ENCODE assay signal across 9 mouse cellular contexts in the genomic region with DNA sequence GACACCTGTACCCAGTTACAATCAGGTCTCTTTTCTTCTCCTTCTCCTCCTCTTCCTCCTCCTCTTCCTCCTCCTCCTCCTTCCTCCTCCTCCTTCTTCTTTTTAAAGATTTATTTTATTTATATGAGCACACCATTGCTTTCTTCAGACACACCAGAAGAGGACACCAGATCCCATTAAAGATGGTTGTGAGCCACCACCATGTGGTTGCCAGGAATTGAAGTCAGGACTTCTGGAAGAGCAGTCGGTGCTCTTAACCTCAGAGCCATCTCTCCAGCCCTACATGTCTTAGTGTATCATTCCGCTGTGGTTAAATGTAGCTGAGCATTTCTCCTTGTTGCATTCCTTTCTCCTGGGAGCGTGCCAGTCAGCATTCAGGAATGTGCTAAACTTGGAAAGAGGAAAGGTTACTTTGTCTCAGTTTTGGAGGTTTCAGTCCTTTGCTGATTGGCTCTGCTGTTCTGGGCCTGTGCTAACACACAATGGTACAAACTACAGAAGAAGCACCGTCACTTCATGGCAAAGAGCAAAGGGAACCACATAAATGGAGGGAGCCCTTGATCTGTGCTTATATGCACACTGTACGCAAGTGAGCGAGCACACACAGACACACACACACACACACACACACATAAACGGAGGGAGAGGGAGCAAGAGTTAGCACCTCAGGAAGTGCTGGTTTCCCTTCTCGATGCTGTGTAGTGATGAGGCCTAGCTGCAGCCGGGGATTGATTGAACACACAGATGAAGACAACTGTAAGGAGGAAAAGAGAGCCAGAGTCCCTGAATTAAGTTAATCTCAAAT. TPM values are rescaled to one million over a fixed set of nuclear protein-coding genes. Genes with fewer than 3 reads are reported as not detected.
DNase-seq lines count a peak whose midpoint lies in the region; ATAC-seq lines count a peak whose summit lies in the region.
"Had no signal": no experiment of that assay in that cellular context is flagged by ENCODE, and none has a peak within 500 bp of the region (broad histone marks: within the 10 kb centered on the region; RNA-seq: fewer than 3 reads in every experiment).

No protein-coding gene starts in this region.

- no peak overlapping the region for H3K9ac ChIP-seq in limb, embryonic 13.5 days
- no peak overlapping the region for H3K9ac ChIP-seq in heart, embryonic 11.5 days (ENCODE audit: low read depth, low read length)
- H3K9ac ChIP-seq in limb, embryonic 15.5 days: no peak overlapping the region
- no peak overlapping the region for H3K9ac ChIP-seq in midbrain, embryonic 16.5 days (ENCODE audit: low read depth, low read length)
- H3K9ac ChIP-seq: limb, embryonic 12.5 days had no signal

- H3K27me3 ChIP-seq in limb, embryonic 13.5 days: no peaks in the 10 kb centered on the region
- no peaks in the 10 kb centered on the region for H3K27me3 ChIP-seq in limb, embryonic 10.5 days (ENCODE audit: low read depth, poor library complexity, severe bottlenecking)
- no peaks in the 10 kb centered on the region for H3K27me3 ChIP-seq in heart, embryonic 11.5 days (ENCODE audit: control insufficient read depth, insufficient read depth, low read length)
- no peaks in the 10 kb centered on the region for H3K27me3 ChIP-seq in limb, embryonic 15.5 days
- no peaks in the 10 kb centered on the region for H3K27me3 ChIP-seq in midbrain, embryonic 16.5 days (ENCODE audit: control insufficient read depth, insufficient read depth, low read depth, low read length)
- H3K27me3 ChIP-seq: limb, embryonic 12.5 days had no signal

- no peaks in the 10 kb centered on the region for H3K9me3 ChIP-seq in limb, embryonic 13.5 days
- H3K9me3 ChIP-seq in limb, embryonic 10.5 days (replicated peaks): no peaks in the 10 kb centered on the region
- H3K9me3 ChIP-seq in heart, embryonic 11.5 days (replicated peaks; ENCODE audit: control insufficient read depth, low read length): no peaks in the 10 kb centered on the region
- H3K9me3 ChIP-seq in limb, embryonic 15.5 days: no peaks in the 10 kb centered on the region
- H3K9me3 ChIP-seq in midbrain, embryonic 16.5 days (replicated peaks; ENCODE audit: control insufficient read depth, low read length, poor library complexity, severe bottlenecking): no peaks in the 10 kb centered on the region

- no peaks in the 10 kb centered on the region for H3K36me3 ChIP-seq in limb, embryonic 13.5 days
- no peaks in the 10 kb centered on the region for H3K36me3 ChIP-seq in limb, embryonic 10.5 days
- H3K36me3 ChIP-seq in heart, embryonic 11.5 days (ENCODE audit: control insufficient read depth, insufficient read depth, low read length): no peaks in the 10 kb centered on the region
- H3K36me3 ChIP-seq in limb, embryonic 15.5 days: no peaks in the 10 kb centered on the region
- no peaks in the 10 kb centered on the region for H3K36me3 ChIP-seq in midbrain, embryonic 16.5 days (ENCODE audit: control insufficient read depth, insufficient read depth, low read length)
- H3K36me3 ChIP-seq: limb, embryonic 12.5 days had no signal

- no peak for DNase-seq in limb, embryonic 10.5 days (ENCODE audit: low spot score)
- peak; percentile 19 to 56 for DNase-seq in thymus, postnatal 36 days
- no peak for DNase-seq in left cerebral cortex, postnatal 36 days (ENCODE audit: low spot score in 2 of 2)
- DNase-seq in frontal cortex, postnatal 10 days (ENCODE audit: low spot score in 2 of 2): no peak

- no peak overlapping the region; the same call in 1 of the 2 replicates for H3K27ac ChIP-seq in limb, embryonic 13.5 days
- H3K27ac ChIP-seq in limb, embryonic 10.5 days: no peak overlapping the region
- peak overlapping the region; percentile 68 for H3K27ac ChIP-seq in heart, embryonic 11.5 days (ENCODE audit: low read depth, low read length)
- H3K27ac ChIP-seq in limb, embryonic 15.5 days: peak overlapping the region; percentile 58; the same call in 1 of the 2 replicates
- H3K27ac ChIP-seq in midbrain, embryonic 16.5 days (ENCODE audit: low read length): no peak overlapping the region
- H3K27ac ChIP-seq: limb, embryonic 12.5 days had no signal

- intact Hi-C loops in left cerebral cortex, postnatal 36 days (cut with DNase I): no loop called here

- H3K4me2 ChIP-seq in limb, embryonic 13.5 days (replicated peaks): no peak overlapping the region
- H3K4me2 ChIP-seq in heart, embryonic 11.5 days: no peak overlapping the region
- no peak overlapping the region for H3K4me2 ChIP-seq in limb, embryonic 15.5 days
- H3K4me2 ChIP-seq in midbrain, embryonic 16.5 days (ENCODE audit: low read length): no peak overlapping the region
- H3K4me2 ChIP-seq: limb, embryonic 12.5 days had no signal

- WGBS in limb, embryonic 13.5 days: 61% methylated on average over 9 of the region's 9 CpGs
- 87% methylated on average over 9 of the region's 9 CpGs for WGBS in limb, embryonic 10.5 days
- WGBS in heart, embryonic 11.5 days (ENCODE audit: insufficient replicate concordance): 48% methylated on average over 9 of the region's 9 CpGs
- WGBS in limb, embryonic 15.5 days: 46% methylated on average over 9 of the region's 9 CpGs
- 78% methylated on average over 9 of the region's 9 CpGs for WGBS in midbrain, embryonic 16.5 days

- ATAC-seq in limb, embryonic 13.5 days (ENCODE audit: low FRiP score, low read depth): peak; percentile 85
- ATAC-seq in heart, embryonic 11.5 days (replicated peaks; ENCODE audit: insufficient number of reproducible peaks, low FRiP score, low TSS enrichment): no peak
- ATAC-seq in limb, embryonic 15.5 days (ENCODE audit: insufficient number of reproducible peaks, low FRiP score, low TSS enrichment, low read depth): 0 out of 2 replicates have a peak, but pooled peaks have one; percentile 52
- ATAC-seq in midbrain, embryonic 16.5 days: no peak

- H3K4me3 ChIP-seq in limb, embryonic 13.5 days: no peak overlapping the region
- H3K4me3 ChIP-seq in limb, embryonic 10.5 days: no peak overlapping the region
- no peak overlapping the region for H3K4me3 ChIP-seq in heart, embryonic 11.5 days (ENCODE audit: low read depth, low read length)
- no peak overlapping the region for H3K4me3 ChIP-seq in limb, embryonic 15.5 days
- no peak overlapping the region for H3K4me3 ChIP-seq in midbrain, embryonic 16.5 days (ENCODE audit: low read depth, low read length)
- H3K4me3 ChIP-seq: limb, embryonic 12.5 days had no signal

- H3K4me1 ChIP-seq in limb, embryonic 13.5 days: peaks cover 6% of the 10 kb centered on the region
- H3K4me1 ChIP-seq in limb, embryonic 10.5 days: no peaks in the 10 kb centered on the region
- peaks cover 4% of the 10 kb centered on the region; the same call in 1 of the 2 replicates for H3K4me1 ChIP-seq in heart, embryonic 11.5 days (ENCODE audit: control insufficient read depth, insufficient read depth, low read length)
- peaks cover 8% of the 10 kb centered on the region for H3K4me1 ChIP-seq in limb, embryonic 15.5 days
- H3K4me1 ChIP-seq in midbrain, embryonic 16.5 days (ENCODE audit: control insufficient read depth, insufficient read depth, low read length): no peaks in the 10 kb centered on the region

RNA-seq across cellular contexts. Expression of gene Itsn2, which starts 33.8 kb away (rescaled TPM):
- 33.0 and 35.8 TPM in 2 replicates for polyA plus RNA-seq in limb, embryonic 13.5 days (2015; fragmentation: Nextera tagmentation; extraction: Ambion mirVana)
- polyA plus RNA-seq in limb, embryonic 10.5 days (2016; fragmentation: Nextera tagmentation; extraction: Ambion mirVana): 17.4 and 20.0 TPM in 2 replicates
- polyA plus RNA-seq in heart, embryonic 11.5 days (2014; fragmentation: Nextera tagmentation; extraction: Ambion mirVana): 33.3 and 41.2 TPM in 2 replicates
- 33.8 and 39.3 TPM in 2 replicates for polyA plus RNA-seq in limb, embryonic 15.5 days (2015; fragmentation: Nextera tagmentation; extraction: Ambion mirVana)
- 19.4 and 20.3 TPM in 2 replicates for polyA plus RNA-seq in midbrain, embryonic 16.5 days (2015; fragmentation: Nextera tagmentation; extraction: Ambion mirVana)
- total RNA-seq in left cerebral cortex, postnatal 36 days (2021): 10 to 100 TPM; 62.6 to 73.0 TPM

RNA-seq across cellular contexts. Expression of gene Gm3625, which starts 34.0 kb away (rescaled TPM):
- polyA plus RNA-seq in limb, embryonic 13.5 days (2015; fragmentation: Nextera tagmentation; extraction: Ambion mirVana): not detected in 2 replicates
- not detected in 2 replicates for polyA plus RNA-seq in limb, embryonic 10.5 days (2016; fragmentation: Nextera tagmentation; extraction: Ambion mirVana)
- polyA plus RNA-seq in heart, embryonic 11.5 days (2014; fragmentation: Nextera tagmentation; extraction: Ambion mirVana): not detected in 2 replicates
- not detected in 2 replicates for polyA plus RNA-seq in limb, embryonic 15.5 days (2015; fragmentation: Nextera tagmentation; extraction: Ambion mirVana)
- not detected in 2 replicates for polyA plus RNA-seq in midbrain, embryonic 16.5 days (2015; fragmentation: Nextera tagmentation; extraction: Ambion mirVana)
- not detected for total RNA-seq in left cerebral cortex, postnatal 36 days (2021)
- polyA plus RNA-seq: limb, embryonic 12.5 days had no signal

Comparison
In these comparisons a context has a peak if more than half of its experiments do, and no peak if none do; other contexts are left out.
1. H3K27ac ChIP-seq: peak in heart, embryonic 11.5 days (single experiment) and limb, embryonic 15.5 days (single experiment); none in limb, embryonic 13.5 days (single experiment), limb, embryonic 10.5 days (single experiment) and midbrain, embryonic 16.5 days (single experiment).
2. ATAC-seq: peak in limb, embryonic 13.5 days (single experiment) and limb, embryonic 15.5 days (single experiment); none in heart, embryonic 11.5 days (single experiment) and midbrain, embryonic 16.5 days (single experiment).
3. DNase-seq: peak in thymus, postnatal 36 days (2 of 2); none in limb, embryonic 10.5 days (single experiment), left cerebral cortex, postnatal 36 days (0 of 2) and frontal cortex, postnatal 10 days (0 of 2).